Mouse (Mus musculus) gastrocnemius, adult 8-10 months (tissue): ENCODE measurements around the gene Col7a1. TPM values are rescaled to one million over a fixed set of nuclear protein-coding genes. Genes with fewer than 3 reads are reported as not detected.

Experiments
- DNase-seq, 2 experiments: peaks; one replicate each; pipeline ENCODE4 v3.0.0; 2022; ENCODE audit warnings: low spot score in 2 of 2
- total RNA-seq, 4 experiments: library from RNA; stranded (reverse); gene quantifications; 2 replicates each; pipeline ENCODE4 v1.2.4; 2022

The Col7a1 gene
- 1 to 10 TPM; 1.2 to 3.1 (median 2.2) TPM for total RNA-seq

- DNase-seq: no peak
Measured at GRCm38 (mm10) chr9:108953081-108953636, at the start of gene Col7a1. TSS of gene Col7a1 (plus strand) at chr9:108953586.

GRCm38 (mm10) chr9:108912308-108912707 lies 41.1 kb upstream of the Col7a1 start:
- no peak for DNase-seq

GRCm38 (mm10) chr9:108913161-108913560 lies 40.2 kb upstream of the Col7a1 start:
- DNase-seq: no peak

- DNase-seq: no peak
Measured at GRCm38 (mm10) chr9:108913621-108914020, 39.8 kb upstream of the Col7a1 start.

- DNase-seq: peak in 1 of 2 experiments; percentile 27
Measured at GRCm38 (mm10) chr9:108914491-108914890, 38.9 kb upstream of the Col7a1 start, which contains the start of gene Tmem89. TSS of gene Tmem89 (plus strand) at chr9:108914619.

GRCm38 (mm10) chr9:108925897-108926296 lies 27.5 kb upstream of the Col7a1 start:
- no peak for DNase-seq

- DNase-seq: no peak
Measured at GRCm38 (mm10) chr9:108928424-108928823, 25.0 kb upstream of the Col7a1 start.

- no peak for DNase-seq
Measured at GRCm38 (mm10) chr9:108935991-108936390, 17.4 kb upstream of the Col7a1 start.

- peak; percentile 85 to 93 for DNase-seq
Measured at GRCm38 (mm10) chr9:108936418-108937364, 16.7 kb upstream of the Col7a1 start, which contains the start of gene Uqcrc1. TSS of gene Uqcrc1 (plus strand) at chr9:108936633.

- no peak for DNase-seq
Measured at GRCm38 (mm10) chr9:108945111-108945510, 8.3 kb upstream of the Col7a1 start.

GRCm38 (mm10) chr9:108945608-108946007 lies 7.8 kb upstream of the Col7a1 start:
- no peak for DNase-seq

- DNase-seq: peak; percentile 56
Measured at GRCm38 (mm10) chr9:108949231-108949966, 4.0 kb upstream of the Col7a1 start.

- DNase-seq: peak in 1 of 2 experiments; percentile 31
Measured at GRCm38 (mm10) chr9:108949967-108950728, 3.2 kb upstream of the Col7a1 start.

GRCm38 (mm10) chr9:108955241-108955640 lies 1.9 kb downstream of the Col7a1 start:
- DNase-seq: no peak

GRCm38 (mm10) chr9:108955846-108956245 lies 2.5 kb downstream of the Col7a1 start:
- DNase-seq: no peak

GRCm38 (mm10) chr9:108963577-108963976 lies 10.2 kb downstream of the Col7a1 start:
- DNase-seq: peak in 1 of 2 experiments; percentile 24

GRCm38 (mm10) chr9:108964338-108964737 lies 11.0 kb downstream of the Col7a1 start:
- no peak for DNase-seq

- no peak for DNase-seq
Measured at GRCm38 (mm10) chr9:108970623-108971022, 17.2 kb downstream of the Col7a1 start.

GRCm38 (mm10) chr9:108976483-108976882 lies 23.1 kb downstream of the Col7a1 start:
- no peak for DNase-seq

GRCm38 (mm10) chr9:108977966-108978365 lies 24.6 kb downstream of the Col7a1 start:
- DNase-seq: no peak

GRCm38 (mm10) chr9:108982498-108982897 lies 29.1 kb downstream of the Col7a1 start:
- DNase-seq: no peak
